Mouse (Mus musculus) limb, embryonic 11.5 days (tissue): ENCODE measurements around the gene Ppp1r26. TPM values are rescaled to one million over a fixed set of nuclear protein-coding genes. Genes with fewer than 3 reads are reported as not detected.

ENCODE experiments used
- ATAC-seq: fragments of 200-750 bp; cut with Nextera tagmentation; 2 replicates; pipeline ENCODE4 v1.8.0; 2017; ENCODE audit warnings: low read depth; ENCODE audit not compliant: insufficient number of reproducible peaks, low FRiP score, low TSS enrichment
- DNase-seq: peaks from one replicate; pipeline ENCODE4 v3.0.0-alpha.2; 2015; ENCODE audit warnings: low spot score
- H3K27ac ChIP-seq: fragments of 300-500 bp; sonication (generic); replicated peaks from 2 replicates; pipeline ENCODE4 v1.5.1; 2014; ENCODE audit warnings: low read depth, mild to moderate bottlenecking, low read length
- H3K27me3 ChIP-seq: fragments of 300-500 bp; sonication (generic); 2 replicates; pipeline ENCODE4 v1.6.1; 2014; ENCODE audit warnings: mild to moderate bottlenecking, low read length, mixed read lengths; ENCODE audit not compliant: control insufficient read depth, insufficient read depth
- H3K36me3 ChIP-seq: fragments of 300-500 bp; sonication (generic); 2 replicates; pipeline ENCODE4 v1.6.1; 2014; ENCODE audit warnings: mild to moderate bottlenecking, low read length, moderate library complexity, mixed read lengths; ENCODE audit not compliant: control insufficient read depth, insufficient read depth
- H3K4me1 ChIP-seq: fragments of 300-500 bp; sonication (generic); 2 replicates; pipeline ENCODE4 v1.6.1; 2014; ENCODE audit warnings: low read length, mixed read lengths; ENCODE audit not compliant: control insufficient read depth, insufficient read depth
- H3K4me2 ChIP-seq: fragments of 300-500 bp; sonication (generic); 2 replicates; pipeline ENCODE4 v1.6.1; 2014; ENCODE audit warnings: low read depth, mild to moderate bottlenecking, moderate library complexity; ENCODE audit not compliant: severe bottlenecking
- H3K4me3 ChIP-seq: fragments of 300-500 bp; sonication (generic); 2 replicates; pipeline ENCODE4 v1.5.1; 2014; ENCODE audit warnings: low read depth, low read length
- H3K9ac ChIP-seq: fragments of 300-500 bp; sonication (generic); 2 replicates; pipeline ENCODE4 v1.6.1; 2014; ENCODE audit warnings: mild to moderate bottlenecking, low read length
- H3K9me3 ChIP-seq: fragments of 300-500 bp; sonication (generic); 2 replicates; pipeline ENCODE4 v1.6.1; 2016; ENCODE audit warnings: low read length; ENCODE audit not compliant: control insufficient read depth
- WGBS: fragments of 180-500 bp; shearing (Covaris S2); extraction: QIAGEN DNeasy Blood & Tissue Kit; methylation state at CpG from one replicate; pipeline ENCODE4 v1.1.7; 2014; 5-methylcytosine and 5-hydroxymethylcytosine counted together
- polyA plus RNA-seq: library from polyadenylated mRNA; unstranded; fragments of >200 nt; fragmentation: Nextera tagmentation; extraction: Ambion mirVana; gene quantifications from 2 replicates; pipeline ENCODE4 v1.2.1, GENCODE M21; 2014

Ppp1r26 gene
- polyA plus RNA-seq, 1 experiment from 2014 or later: 5.3 TPM

GRCm38 (mm10) chr2:28451663-28452062 is 5.1 kb downstream of the Ppp1r26 start:
- H3K36me3 ChIP-seq: peaks cover 2% of the 10 kb centered on the region; the same call in 1 of the 2 replicates
- 92% methylated on average over 11 of the region's 11 CpGs for WGBS

DNA sequence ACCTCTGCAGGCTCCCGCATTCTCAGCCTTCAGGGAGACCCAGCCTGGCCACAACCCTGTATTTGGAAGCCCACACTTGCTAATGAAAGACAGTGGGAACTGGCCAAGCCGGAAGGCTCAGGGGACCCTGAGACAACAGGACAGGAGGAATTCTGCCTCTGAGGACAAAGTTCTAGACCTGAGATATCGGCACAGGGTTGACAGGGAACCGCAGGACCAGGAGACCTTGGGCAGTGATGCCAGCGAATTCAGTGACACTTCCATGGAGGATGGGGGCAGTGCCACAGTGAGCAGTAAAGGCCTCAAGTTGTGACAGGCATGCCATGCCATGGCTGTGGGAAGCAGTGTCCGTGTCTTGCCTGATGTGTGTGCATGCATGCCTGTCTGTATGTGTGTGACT is 6.9 kb downstream of the Ppp1r26 start:
- Histone ChIP-seq H3K27ac (no peak overlapping the region), H3K27me3 (no peaks in the 10 kb centered on the region), H3K36me3 (peaks cover 2% of the 10 kb centered on the region; the same call in 1 of the 2 replicates), H3K4me3 (no peak overlapping the region), H3K9me3 (no peaks in the 10 kb centered on the region), H3K4me1 (no peaks in the 10 kb centered on the region), H3K9ac (no peak overlapping the region), H3K4me2 (no peak overlapping the region)
- 90% methylated on average over 6 of the region's 6 CpGs for WGBS
- no peak for ATAC-seq
- no peak for DNase-seq

More at GRCm38 (mm10) chr2:28451663-28452062, 5.1 kb downstream of the Ppp1r26 start:
- H3K4me2 ChIP-seq: no peak overlapping the region
- ATAC-seq (no peak), DNase-seq (no peak)
- H3K27ac ChIP-seq: no peak overlapping the region
- H3K9ac ChIP-seq: no peak overlapping the region
- H3K4me3 ChIP-seq: no peak overlapping the region
- no peaks in the 10 kb centered on the region for H3K9me3 ChIP-seq
- H3K4me1 ChIP-seq: no peaks in the 10 kb centered on the region
- H3K27me3 ChIP-seq: no peaks in the 10 kb centered on the region

GRCm38 (mm10) chr2:28456616-28457015 is 10.0 kb downstream of the Ppp1r26 start:
- ATAC-seq (no peak), DNase-seq (no peak)
- no peak overlapping the region for H3K27ac ChIP-seq
- H3K36me3 ChIP-seq: peaks cover 2% of the 10 kb centered on the region; the same call in 1 of the 2 replicates
- whole genome bisulfite sequencing: 80% methylated on average over 1 of the region's 1 CpGs
- no peaks in the 10 kb centered on the region for H3K27me3 ChIP-seq
- H3K4me3 ChIP-seq: no peak overlapping the region
- no peak overlapping the region for H3K4me2 ChIP-seq
- H3K4me1 ChIP-seq: no peaks in the 10 kb centered on the region
- H3K9me3 ChIP-seq: no peaks in the 10 kb centered on the region
- H3K9ac ChIP-seq: no peak overlapping the region

DNA sequence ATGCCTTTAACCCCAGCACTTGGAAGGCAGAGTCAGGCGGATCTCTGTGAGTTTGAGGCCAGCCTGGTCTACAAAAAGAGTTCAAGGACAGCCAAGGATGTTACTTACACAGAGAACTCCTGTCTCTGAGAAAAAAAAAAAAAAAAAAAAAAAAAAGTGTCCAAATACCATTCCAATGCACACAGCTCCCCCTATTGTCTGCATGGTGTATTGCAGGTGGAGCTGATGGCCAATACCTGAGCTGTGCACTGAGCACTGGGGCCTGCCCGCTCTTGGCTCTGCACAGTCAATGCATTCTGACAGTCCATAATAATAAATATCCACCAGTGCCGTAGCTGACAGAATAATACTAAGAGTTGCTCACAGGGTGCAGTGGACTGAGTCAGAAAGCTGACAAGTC is 17.3 kb downstream of the Ppp1r26 start:
- DNase-seq (peak; percentile 82), ATAC-seq (no peak)
- H3K4me2 ChIP-seq: no peak overlapping the region
- H3K4me3 ChIP-seq: no peak overlapping the region
- no peaks in the 10 kb centered on the region for H3K9me3 ChIP-seq
- no peaks in the 10 kb centered on the region; the same call in 1 of the 2 replicates for H3K36me3 ChIP-seq
- no peak overlapping the region for H3K9ac ChIP-seq
- H3K4me1 ChIP-seq: peaks cover 2% of the 10 kb centered on the region
- 43% methylated on average over 3 of the region's 3 CpGs for WGBS
- no peak overlapping the region for H3K27ac ChIP-seq
- no peaks in the 10 kb centered on the region for H3K27me3 ChIP-seq

DNA sequence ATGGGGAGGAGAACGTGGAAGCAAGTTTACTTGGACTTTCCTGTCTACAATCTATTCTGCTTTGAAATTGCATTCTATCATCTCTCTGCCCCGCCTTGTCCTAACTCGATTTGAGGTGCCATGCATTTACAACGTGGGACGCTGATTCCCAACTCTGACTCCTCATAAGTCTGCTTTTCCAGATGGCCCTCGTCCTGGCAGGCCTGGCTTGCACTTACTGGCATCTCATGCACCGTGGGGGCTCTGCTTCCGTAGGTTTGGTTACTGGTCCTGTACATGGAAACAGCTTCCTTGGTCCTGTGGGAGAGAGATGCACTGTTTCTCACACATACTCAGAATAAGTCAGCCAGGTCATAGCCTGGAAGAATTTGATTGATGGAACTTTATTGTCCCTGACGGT is 18.3 kb downstream of the Ppp1r26 start:
- H3K4me3 ChIP-seq: no peak overlapping the region
- H3K9me3 ChIP-seq: no peaks in the 10 kb centered on the region
- H3K9ac ChIP-seq: no peak overlapping the region
- no peak for DNase-seq
- H3K27ac ChIP-seq: no peak overlapping the region
- no peaks in the 10 kb centered on the region for H3K27me3 ChIP-seq
- 85% methylated on average over 9 of the region's 9 CpGs for WGBS
- H3K4me1 ChIP-seq: peaks cover 2% of the 10 kb centered on the region
- peaks cover 8% of the 10 kb centered on the region for H3K36me3 ChIP-seq
- ATAC-seq: no peak
- no peak overlapping the region for H3K4me2 ChIP-seq

GRCm38 (mm10) chr2:28465836-28466518 is 19.4 kb downstream of the Ppp1r26 start, which contains the start of gene 1700007K13Rik:
Gene 1700007K13Rik, minus strand, starts transcription at chr2:28466332.
- Histone ChIP-seq H3K27me3 (no peaks in the 10 kb centered on the region), H3K9ac (peak within 1 kb of the TSS; percentile 13; the same call in 1 of the 2 replicates), H3K4me3 (peak within 1 kb of the TSS; percentile 27), H3K9me3 (no peaks in the 10 kb centered on the region), H3K4me2 (peak within 1 kb of the TSS; percentile 62), H3K4me1 (peaks cover 2% of the 10 kb centered on the region), H3K27ac (no peak within 1 kb of the TSS), H3K36me3 (peaks cover 12% of the 10 kb centered on the region)
- DNase-seq: peak; percentile 82
- peak; percentile 45; the same call in 1 of the 2 replicates for ATAC-seq
- whole genome bisulfite sequencing: 3% methylated on average over 25 of the region's 25 CpGs

DNA sequence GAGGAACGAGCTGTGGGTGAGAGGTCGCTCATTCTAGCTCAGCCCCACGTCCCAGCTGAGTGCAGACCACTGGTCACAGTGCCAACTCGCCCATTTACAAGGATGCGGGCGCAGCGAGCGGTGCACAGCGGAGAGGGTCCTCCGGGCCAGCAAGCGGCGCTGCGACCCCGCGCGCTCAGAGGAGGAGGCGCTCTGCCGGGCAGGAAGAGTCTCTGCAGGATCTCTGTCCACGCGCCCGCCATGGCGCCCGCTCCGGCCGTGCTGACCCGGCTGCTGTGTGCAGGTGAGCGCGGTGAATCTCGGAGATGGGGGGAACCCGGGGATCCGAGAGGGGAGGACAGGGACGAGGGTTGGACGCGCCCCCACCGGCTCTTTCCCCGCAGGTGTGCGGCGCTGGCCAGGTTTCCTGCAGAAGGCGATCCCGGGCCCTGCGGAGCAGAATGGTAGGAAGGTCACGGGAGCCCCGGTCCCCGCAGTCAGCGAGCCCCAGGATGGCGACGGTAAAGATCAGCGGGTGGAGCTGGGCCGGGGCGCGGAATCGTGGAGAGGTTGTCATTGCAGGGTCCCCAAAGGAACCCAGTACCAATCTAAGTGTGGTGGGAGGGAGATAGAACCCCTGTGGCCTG is 21.4 kb downstream of the Ppp1r26 start, which contains the start of gene Mrps2:
Gene Mrps2 (plus strand): TSS at position 207 of the 626 bp plus-strand sequence.
- peak within 1 kb of the TSS; percentile 73 for H3K9ac ChIP-seq
- DNase-seq: peak; percentile 92
- no peaks in the 10 kb centered on the region for H3K27me3 ChIP-seq
- H3K36me3 ChIP-seq: peaks cover 12% of the 10 kb centered on the region
- no peaks in the 10 kb centered on the region for H3K9me3 ChIP-seq
- H3K4me3 ChIP-seq: peak within 1 kb of the TSS; percentile 61
- peaks cover 2% of the 10 kb centered on the region for H3K4me1 ChIP-seq
- under 1% methylated on average over 52 of the region's 52 CpGs for WGBS
- peak within 1 kb of the TSS; percentile 76 for H3K4me2 ChIP-seq
- peak; percentile 78; the same call in 1 of the 2 replicates for ATAC-seq
- no peak within 1 kb of the TSS for H3K27ac ChIP-seq

DNA sequence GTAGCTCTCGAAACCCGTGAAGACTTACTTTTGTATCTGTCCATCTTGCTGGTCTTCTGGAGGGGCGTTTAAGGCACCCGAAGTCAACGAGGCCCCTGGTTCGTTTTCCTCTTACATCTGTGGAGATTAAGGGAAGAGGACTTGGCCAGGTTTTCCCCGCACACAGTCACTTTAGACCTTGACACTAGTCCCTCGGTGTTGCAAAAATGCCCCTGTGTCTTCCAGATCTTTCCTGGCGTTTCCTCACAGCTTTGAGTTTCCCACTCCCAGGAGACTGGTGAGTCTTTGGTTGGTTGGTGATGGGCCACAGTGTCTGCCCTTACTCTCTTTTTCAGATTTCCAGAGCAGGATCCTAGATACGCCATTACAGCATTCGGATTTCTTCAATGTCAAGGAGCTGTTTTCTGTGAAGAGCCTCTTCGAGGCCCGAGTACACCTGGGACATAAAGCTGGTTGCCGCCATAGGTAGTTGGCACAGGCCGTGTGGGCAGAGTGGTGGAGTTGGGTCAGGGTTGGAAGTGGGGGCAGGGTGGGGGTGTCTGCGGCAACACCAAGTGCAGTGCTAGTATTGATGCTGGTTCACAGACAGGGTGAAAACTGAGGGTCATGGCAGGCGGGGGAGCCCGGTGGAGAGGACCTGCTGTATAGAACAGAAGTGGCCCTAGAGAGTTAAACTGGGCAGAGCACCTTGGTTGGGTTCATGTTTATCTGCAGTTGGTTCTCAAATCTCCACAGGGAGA is 22.1 kb downstream of the Ppp1r26 start:
- 57% methylated on average over 18 of the region's 18 CpGs for WGBS
- Histone ChIP-seq H3K4me3 (peak overlapping the region; percentile 61), H3K4me2 (peak overlapping the region; percentile 76), H3K9ac (peak overlapping the region; percentile 73), H3K4me1 (peaks cover 2% of the 10 kb centered on the region), H3K36me3 (peaks cover 12% of the 10 kb centered on the region), H3K9me3 (no peaks in the 10 kb centered on the region), H3K27ac (no peak overlapping the region), H3K27me3 (no peaks in the 10 kb centered on the region)
- no peak for DNase-seq
- no peak for ATAC-seq
